Mouse (Mus musculus) megakaryocyte, embryonic 14.5 days (primary cell): ENCODE data around the gene Dnm3. TPM values are rescaled to one million over a fixed set of nuclear protein-coding genes. Genes with fewer than 3 reads are reported as not detected.
"Not testable (repeated sequence)": the region's sequence is repeated elsewhere in the genome, so short reads cannot be mapped to it uniquely, and the experiment has no call there.

ENCODE experiments used
- H3K27me3 ChIP-seq: replicated peaks from 2 replicates; pipeline ENCODE3; 2012; ENCODE audit warnings: inconsistent platforms
- H3K36me3 ChIP-seq: replicated peaks from 2 replicates; pipeline ENCODE3; 2012; ENCODE audit warnings: low read length, inconsistent platforms, mixed read lengths
- H3K4me1 ChIP-seq: 2 replicates; pipeline ENCODE4 v1.6.1; 2012; ENCODE audit warnings: inconsistent platforms
- H3K4me3 ChIP-seq: replicated peaks from 2 replicates; pipeline ENCODE3; 2012; ENCODE audit warnings: moderate library complexity, mild to moderate bottlenecking, inconsistent platforms
- H3K9me3 ChIP-seq: 2 replicates; pipeline ENCODE4 v1.6.1; 2012; ENCODE audit warnings: inconsistent platforms
- FLI1 ChIP-seq: IDR thresholded peaks from 2 replicates; pipeline ENCODE4 v1.6.1; 2012; ENCODE audit warnings: low read length, inconsistent platforms, mixed read lengths
- GATA1 ChIP-seq: IDR thresholded peaks from 3 replicates; pipeline ENCODE4 v1.6.1; 2012; ENCODE audit warnings: mixed read lengths, low read length, inconsistent platforms, borderline replicate concordance
- polyA plus RNA-seq: library from polyadenylated mRNA; stranded (reverse); fragments of >175 nt; gene quantifications from 2 replicates; pipeline ENCODE4 v1.2.3, GENCODE M21; 2012; ENCODE audit warnings: low replicate concordance; ENCODE audit not compliant: insufficient read depth

Gene Dnm3
- polyA plus RNA-seq, 1 experiment: 0.07 TPM

DNA sequence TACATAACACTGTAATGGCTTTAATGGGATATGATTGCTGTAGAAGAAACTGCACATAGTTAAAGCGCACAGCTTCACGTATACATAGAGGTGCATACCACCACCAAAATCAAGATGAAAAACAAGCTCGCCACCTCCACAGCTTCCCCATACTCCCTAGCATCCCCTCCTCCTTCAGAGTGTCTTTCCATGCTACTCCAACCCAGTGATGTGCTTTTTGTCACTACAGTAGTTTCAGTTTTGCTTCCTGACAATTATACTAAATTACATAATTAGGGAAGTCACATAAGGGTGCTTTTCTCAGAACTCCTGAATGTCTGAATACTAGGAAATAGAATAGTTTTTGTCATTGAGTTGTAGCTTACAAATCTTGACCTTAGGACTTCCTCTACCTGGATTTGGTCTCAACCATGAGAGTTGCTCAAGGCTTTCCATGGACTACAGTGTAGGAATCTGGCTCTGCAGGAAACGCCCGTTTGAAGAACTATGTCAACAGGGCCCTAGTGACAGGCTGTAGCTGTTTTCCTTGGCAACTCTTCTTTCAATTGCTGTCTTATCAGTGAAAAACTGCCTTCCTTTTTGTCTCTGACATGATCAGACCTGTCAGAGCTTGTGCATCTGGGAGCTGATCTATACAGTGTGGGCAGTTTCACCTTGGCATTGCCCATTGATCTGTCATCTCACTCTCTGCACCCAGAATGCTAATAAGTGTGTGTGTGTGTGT, 89.2 kb downstream of the Dnm3 start:
- Histone ChIP-seq H3K36me3 (no peaks in the 10 kb centered on the region), H3K4me1 (no peaks in the 10 kb centered on the region), H3K27me3 (no peaks in the 10 kb centered on the region), H3K9me3 (no peaks in the 10 kb centered on the region), H3K4me3 (no peak overlapping the region)
- TF ChIP-seq FLI1 (no peak), GATA1 (no peak)

DNA sequence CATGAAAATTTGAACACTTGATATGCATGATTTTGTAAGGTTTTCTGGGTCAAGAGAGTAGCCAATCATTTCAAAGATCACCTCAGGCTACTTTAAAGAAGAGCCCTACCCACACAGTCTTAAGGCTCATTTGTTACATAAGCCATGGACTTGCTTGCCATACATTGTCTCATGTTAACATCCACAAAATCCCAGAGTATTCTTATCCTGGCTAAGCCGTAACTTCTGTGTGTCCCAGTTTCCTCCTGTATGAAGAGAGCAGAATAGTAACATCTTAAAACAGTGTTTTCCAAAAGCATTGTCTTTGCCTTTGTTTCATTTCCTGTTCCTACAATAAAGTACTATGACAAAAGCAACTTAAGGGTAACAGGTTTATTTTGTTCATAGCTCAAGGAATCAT, 104.8 kb downstream of the Dnm3 start:
- H3K36me3 ChIP-seq, H3K4me3 ChIP-seq, H3K27me3 ChIP-seq, H3K9me3 ChIP-seq, H3K4me1 ChIP-seq: not testable (repeated sequence)

DNA sequence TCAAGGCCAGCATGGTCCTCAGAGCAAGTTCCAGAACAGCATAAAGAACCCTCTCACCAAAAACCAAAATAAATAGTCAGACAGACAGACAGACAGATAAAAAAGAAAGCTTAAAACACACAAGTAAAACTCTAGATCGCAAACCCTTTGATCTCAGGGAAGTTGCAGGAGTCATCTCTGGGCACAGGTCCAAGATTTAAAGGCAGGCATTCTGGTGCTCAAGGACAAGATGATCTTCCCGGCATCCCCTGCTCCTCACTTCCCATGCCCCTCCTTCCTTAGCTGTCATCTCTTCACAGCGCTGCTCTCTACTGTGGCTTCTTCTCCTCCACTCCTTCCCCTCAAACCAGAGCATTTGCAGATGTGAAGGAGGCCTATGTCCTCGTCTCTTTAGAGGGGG, 108.1 kb downstream of the Dnm3 start:
- TF ChIP-seq FLI1: no peak
- no peak for TF ChIP-seq GATA1
- Histone ChIP-seq H3K36me3 (no peaks in the 10 kb centered on the region), H3K27me3 (peaks cover 2% of the 10 kb centered on the region)

GRCm38 (mm10) chr1:162361978-162362377, 115.9 kb downstream of the Dnm3 start:
- no peak for TF ChIP-seq FLI1
- no peak for TF ChIP-seq GATA1
- Histone ChIP-seq H3K9me3 (no peaks in the 10 kb centered on the region), H3K27me3 (no peaks in the 10 kb centered on the region), H3K4me1 (no peaks in the 10 kb centered on the region), H3K36me3 (no peaks in the 10 kb centered on the region), H3K4me3 (no peak overlapping the region)

More for the DNA sequence above, 108.1 kb downstream of the Dnm3 start:
- Histone ChIP-seq H3K4me1 (no peaks in the 10 kb centered on the region), H3K4me3 (no peak overlapping the region), H3K9me3 (no peaks in the 10 kb centered on the region)

GRCm38 (mm10) chr1:162359270-162359669, 118.6 kb downstream of the Dnm3 start:
- H3K36me3 ChIP-seq: no peaks in the 10 kb centered on the region
- TF ChIP-seq GATA1 (no peak), FLI1 (no peak)
- no peak overlapping the region for H3K4me3 ChIP-seq
- H3K27me3 ChIP-seq: no peaks in the 10 kb centered on the region
- no peaks in the 10 kb centered on the region for H3K9me3 ChIP-seq
- H3K4me1 ChIP-seq: no peaks in the 10 kb centered on the region; the same call in 1 of the 2 replicates

- H3K4me3 ChIP-seq: no peak overlapping the region
- TF ChIP-seq GATA1 (no peak), FLI1 (no peak)
These were observed 119.8 kb downstream of the Dnm3 start for GRCm38 (mm10) chr1:162358036-162358435.

GRCm38 (mm10) chr1:162356481-162356880, 121.4 kb downstream of the Dnm3 start:
- Histone ChIP-seq H3K4me1 (no peaks in the 10 kb centered on the region; the same call in 1 of the 2 replicates), H3K4me3 (no peak overlapping the region), H3K9me3 (no peaks in the 10 kb centered on the region), H3K36me3 (no peaks in the 10 kb centered on the region), H3K27me3 (peaks cover 2% of the 10 kb centered on the region)
- no peak for TF ChIP-seq GATA1
- TF ChIP-seq FLI1: no peak

More at GRCm38 (mm10) chr1:162358036-162358435, 119.8 kb downstream of the Dnm3 start:
- H3K36me3 ChIP-seq: no peaks in the 10 kb centered on the region
- H3K27me3 ChIP-seq: peaks cover 2% of the 10 kb centered on the region
- no peaks in the 10 kb centered on the region; the same call in 1 of the 2 replicates for H3K4me1 ChIP-seq
- no peaks in the 10 kb centered on the region for H3K9me3 ChIP-seq

DNA sequence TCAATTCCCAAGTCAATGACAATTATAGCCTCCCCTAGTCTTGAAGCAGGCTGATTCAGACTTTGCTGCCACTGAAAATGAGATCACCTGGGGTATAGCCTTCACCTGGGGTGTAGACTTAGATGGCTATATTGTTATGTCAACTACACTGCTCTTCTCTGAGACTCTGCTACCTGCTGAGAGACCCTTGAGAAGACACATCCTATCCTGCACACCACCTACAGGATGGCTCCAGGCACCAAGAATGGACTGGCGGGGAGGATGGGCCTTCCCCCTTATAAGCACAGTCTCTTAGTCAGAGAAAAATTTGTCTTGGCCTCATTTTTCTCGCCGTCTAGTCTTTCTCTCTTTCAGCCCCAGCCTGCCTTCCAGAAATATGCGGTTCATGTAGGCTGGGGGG, 123.1 kb downstream of the Dnm3 start:
- Histone ChIP-seq H3K9me3 (no peaks in the 10 kb centered on the region), H3K27me3 (peaks cover 2% of the 10 kb centered on the region), H3K4me3 (no peak overlapping the region), H3K4me1 (no peaks in the 10 kb centered on the region; the same call in 1 of the 2 replicates), H3K36me3 (no peaks in the 10 kb centered on the region)
- no peak for TF ChIP-seq FLI1
- TF ChIP-seq GATA1: no peak

DNA sequence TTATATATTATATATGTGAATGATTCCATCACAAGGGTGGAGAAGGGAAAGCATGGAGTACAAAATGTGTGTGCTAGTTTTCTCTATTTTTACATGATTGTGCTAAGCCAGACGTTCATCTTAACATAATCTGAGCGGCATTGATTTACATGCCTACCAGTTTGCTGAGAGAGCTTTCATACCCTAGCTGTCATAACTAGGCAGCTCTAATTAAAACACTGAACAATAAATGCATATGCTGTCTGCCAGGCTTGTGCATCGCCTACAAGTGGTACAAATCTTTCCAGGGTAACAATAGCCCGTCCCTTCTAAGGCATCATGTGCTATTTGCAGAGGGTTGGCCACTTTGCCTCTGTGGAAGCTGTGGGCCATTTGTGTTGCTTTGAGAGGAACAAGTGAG, 124.0 kb downstream of the Dnm3 start:
- Histone ChIP-seq H3K36me3 (no peaks in the 10 kb centered on the region), H3K4me3 (no peak overlapping the region), H3K4me1 (no peaks in the 10 kb centered on the region; the same call in 1 of the 2 replicates), H3K27me3 (peaks cover 3% of the 10 kb centered on the region), H3K9me3 (no peaks in the 10 kb centered on the region)
- TF ChIP-seq FLI1 (no peak), GATA1 (no peak)

DNA sequence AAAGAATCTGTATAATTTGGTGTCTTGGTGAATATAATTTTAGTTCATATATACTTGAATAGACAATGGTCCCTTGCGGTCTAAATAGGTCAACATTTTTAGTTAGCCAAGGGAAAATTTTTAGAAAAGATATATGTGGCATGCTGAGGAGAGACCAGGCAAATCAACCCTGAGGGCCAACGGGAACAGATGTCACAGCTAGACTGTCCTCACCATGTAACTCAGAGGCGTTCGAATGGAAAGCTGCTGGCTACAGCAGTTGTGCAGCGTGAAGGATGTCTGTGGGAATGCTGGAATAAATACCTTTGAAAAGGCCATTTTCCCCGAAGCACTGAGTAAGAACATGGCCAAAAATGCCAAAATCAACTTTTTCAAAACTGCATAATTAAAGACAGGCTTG, 128.5 kb downstream of the Dnm3 start:
- TF ChIP-seq FLI1 (no peak), GATA1 (no peak)
- Histone ChIP-seq H3K4me1 (no peaks in the 10 kb centered on the region), H3K27me3 (peaks cover 3% of the 10 kb centered on the region), H3K9me3 (no peaks in the 10 kb centered on the region), H3K36me3 (no peaks in the 10 kb centered on the region), H3K4me3 (no peak overlapping the region)
